Mouse (Mus musculus) CD8-positive naive resting alpha-beta T cell, adult 2 months (primary cell): ENCODE measurements around the gene Plekhg4.

Source experiments
- DNase-seq, 2 experiments: peaks; one replicate each; pipeline ENCODE4 v3.0.0; 2022; ENCODE audit warnings: low read depth in 2 of 2, low spot score in 2 of 2

The Plekhg4 gene

GRCm38 (mm10) chr8:105400016-105400415 lies 26.9 kb downstream of the Plekhg4 start:
- no peak for DNase-seq

GRCm38 (mm10) chr8:105403467-105403866 lies 30.4 kb downstream of the Plekhg4 start:
- no peak for DNase-seq

- DNase-seq = no peak
Measured at GRCm38 (mm10) chr8:105404496-105404895, 31.4 kb downstream of the Plekhg4 start.

GRCm38 (mm10) chr8:105406416-105406815 lies 33.3 kb downstream of the Plekhg4 start:
- no peak for DNase-seq

GRCm38 (mm10) chr8:105408331-105408730 lies 35.3 kb downstream of the Plekhg4 start:
- no peak for DNase-seq

GRCm38 (mm10) chr8:105409947-105410346 lies 36.9 kb downstream of the Plekhg4 start:
- no peak for DNase-seq

- peak in 1 of 2 experiments; percentile 4 for DNase-seq
Measured at GRCm38 (mm10) chr8:105413391-105413790, 40.3 kb downstream of the Plekhg4 start, which contains the start of the genes Kctd19 and Lrrc36. Gene Kctd19 (minus strand): TSS chr8:105413502. Gene Lrrc36 (plus strand): TSS chr8:105413571.

GRCm38 (mm10) chr8:105418992-105419391 lies 45.9 kb downstream of the Plekhg4 start:
- no peak for DNase-seq

- no peak for DNase-seq
Measured at GRCm38 (mm10) chr8:105419800-105420199, 46.7 kb downstream of the Plekhg4 start.

- DNase-seq = no peak
Measured at GRCm38 (mm10) chr8:105422006-105422405, 48.9 kb downstream of the Plekhg4 start.

GRCm38 (mm10) chr8:105426878-105427277 lies 53.8 kb downstream of the Plekhg4 start:
- no peak for DNase-seq

GRCm38 (mm10) chr8:105431743-105432515 lies 58.9 kb downstream of the Plekhg4 start:
- DNase-seq = no peak
